Mouse (Mus musculus): ENCODE data around the gene Mdh2. TPM values are rescaled to one million over a fixed set of nuclear protein-coding genes. Genes with fewer than 3 reads are reported as not detected.

Mdh2 gene
- polyA plus RNA-seq, 1 experiment, result 676 TPM

DNA sequence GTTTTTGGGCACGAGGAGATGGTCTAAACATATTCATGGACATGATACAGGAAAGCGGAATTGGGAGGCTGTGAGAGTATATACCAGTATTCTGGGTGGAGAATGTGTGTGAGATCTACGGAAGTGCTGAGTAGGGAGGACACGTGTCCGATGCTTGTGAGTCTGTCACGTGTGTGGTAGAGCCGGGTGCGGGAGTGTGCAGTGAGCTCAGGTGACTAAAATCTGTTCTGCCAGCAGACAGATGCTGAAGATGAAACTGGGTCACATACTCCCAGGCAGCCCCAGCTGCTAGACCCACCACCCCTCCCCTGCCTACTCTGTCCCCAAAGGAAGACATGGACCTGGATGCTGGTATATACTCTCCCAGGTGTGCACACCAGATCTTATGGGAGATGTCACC, 24.4 kb downstream of the Mdh2 start:
- DNase-seq, result no peak
- Histone ChIP-seq H3K4me1 (ENCODE audit: control insufficient read depth, insufficient read depth, low read length) (peaks cover 36% of the 10 kb centered on the region), H3K27me3 (ENCODE audit: control insufficient read depth, insufficient read depth, low read length) (no peaks in the 10 kb centered on the region), H3K27ac (ENCODE audit: insufficient read depth, low read length) (no peak overlapping the region), H3K4me3 (replicated peaks; ENCODE audit: insufficient read depth, low read depth, low read length) (no peak overlapping the region)
- TF ChIP-seq POLR2A (IDR thresholded peaks at IDR 0.05; ENCODE audit: borderline replicate concordance, insufficient read depth, low read length) (no peak), CTCF (IDR thresholded peaks at IDR 0.05; ENCODE audit: borderline replicate concordance, insufficient read depth, low read depth, low read length) (no peak)
- WGBS, result 93% methylated on average over 8 of the region's 8 CpGs

DNA sequence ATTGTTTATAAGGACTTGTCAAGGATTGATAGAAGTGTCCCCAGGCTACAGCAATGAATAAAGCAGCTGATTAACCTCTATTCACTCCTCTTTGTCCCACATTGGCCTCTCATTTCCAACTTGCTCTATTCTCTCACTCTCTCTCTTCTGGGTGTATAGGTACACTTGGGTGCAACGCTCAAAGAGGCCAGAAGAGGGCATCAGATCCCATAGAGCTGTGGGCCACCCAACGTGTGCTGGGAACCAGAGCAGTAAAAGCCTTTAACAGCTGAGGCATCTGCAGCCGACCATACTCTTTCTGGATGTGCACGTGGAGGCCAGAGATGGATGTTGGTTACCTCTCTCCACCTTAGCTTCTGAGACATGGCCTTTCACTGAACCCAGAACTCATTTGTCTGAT, 24.9 kb downstream of the Mdh2 start:
- H3K27ac ChIP-seq (ENCODE audit: insufficient read depth, low read length), result no peak overlapping the region
- peaks cover 36% of the 10 kb centered on the region for H3K4me1 ChIP-seq (ENCODE audit: control insufficient read depth, insufficient read depth, low read length)
- TF ChIP-seq CTCF (IDR thresholded peaks at IDR 0.05; ENCODE audit: borderline replicate concordance, insufficient read depth, low read depth, low read length), result peak; percentile 23; the same call in 1 of the 2 replicates
- TF ChIP-seq POLR2A (IDR thresholded peaks at IDR 0.05; ENCODE audit: borderline replicate concordance, insufficient read depth, low read length), result no peak
- no peaks in the 10 kb centered on the region for H3K27me3 ChIP-seq (ENCODE audit: control insufficient read depth, insufficient read depth, low read length)
- no peak for DNase-seq
- no peak overlapping the region for H3K4me3 ChIP-seq (replicated peaks; ENCODE audit: insufficient read depth, low read depth, low read length)
- WGBS, result 72% methylated on average over 4 of the region's 4 CpGs

DNA sequence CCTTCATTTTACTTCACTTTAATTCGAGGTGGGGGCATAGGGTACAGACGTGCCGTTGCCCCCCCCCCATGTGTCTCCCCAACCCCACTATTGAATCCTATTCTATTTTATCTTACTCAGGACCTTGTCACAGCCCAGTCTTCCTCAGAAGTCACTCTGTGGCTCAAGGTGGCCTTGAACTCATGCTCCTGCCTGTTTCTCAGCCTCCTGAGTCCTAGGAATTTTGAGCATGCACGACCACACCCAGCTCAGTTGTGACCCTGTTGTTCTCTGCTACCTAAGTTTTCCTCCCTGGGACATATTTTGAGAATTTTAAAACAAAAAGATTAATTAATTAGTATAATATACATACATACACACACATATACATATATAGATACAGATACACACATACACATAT, 25.4 kb downstream of the Mdh2 start:
- Histone ChIP-seq H3K4me3 (replicated peaks; ENCODE audit: insufficient read depth, low read depth, low read length) (no peak overlapping the region), H3K27ac (ENCODE audit: insufficient read depth, low read length) (no peak overlapping the region), H3K27me3 (ENCODE audit: control insufficient read depth, insufficient read depth, low read length) (no peaks in the 10 kb centered on the region), H3K4me1 (ENCODE audit: control insufficient read depth, insufficient read depth, low read length) (peaks cover 36% of the 10 kb centered on the region)
- TF ChIP-seq CTCF (IDR thresholded peaks at IDR 0.05; ENCODE audit: borderline replicate concordance, insufficient read depth, low read depth, low read length) (no peak), POLR2A (IDR thresholded peaks at IDR 0.05; ENCODE audit: borderline replicate concordance, insufficient read depth, low read length) (no peak)
- WGBS, result 81% methylated on average over 4 of the region's 4 CpGs
- DNase-seq, result no peak

DNA sequence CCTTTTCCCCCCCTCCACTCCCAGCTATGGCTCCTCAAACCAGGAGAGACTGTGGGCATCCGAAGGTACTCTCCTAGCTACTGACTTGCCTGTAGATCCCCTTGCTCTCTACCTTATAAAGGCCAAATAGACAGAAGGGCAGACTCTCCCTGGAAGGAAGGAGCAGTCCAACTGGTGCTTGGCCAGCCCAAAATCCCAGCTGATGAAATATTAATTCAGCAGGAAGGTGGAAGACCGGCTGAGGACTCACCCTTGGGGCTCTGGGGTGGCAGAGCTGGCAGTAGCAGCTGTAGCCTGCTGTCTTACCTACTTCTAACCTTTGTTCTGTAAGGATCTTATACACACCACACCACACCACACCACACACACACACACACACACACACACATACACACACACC, 26.5 kb downstream of the Mdh2 start:
- Histone ChIP-seq H3K4me3 (replicated peaks; ENCODE audit: insufficient read depth, low read depth, low read length) (no peak overlapping the region), H3K27me3 (ENCODE audit: control insufficient read depth, insufficient read depth, low read length) (no peaks in the 10 kb centered on the region), H3K27ac (ENCODE audit: insufficient read depth, low read length) (peak overlapping the region; percentile 46; the same call in 1 of the 2 replicates), H3K4me1 (ENCODE audit: control insufficient read depth, insufficient read depth, low read length) (peaks cover 44% of the 10 kb centered on the region)
- 8% methylated on average over 2 of the region's 2 CpGs for WGBS
- TF ChIP-seq CTCF (IDR thresholded peaks at IDR 0.05; ENCODE audit: borderline replicate concordance, insufficient read depth, low read depth, low read length) (no peak), POLR2A (IDR thresholded peaks at IDR 0.05; ENCODE audit: borderline replicate concordance, insufficient read depth, low read length) (no peak)
- peak in 1 of 2 experiments; percentile 31 for DNase-seq

DNA sequence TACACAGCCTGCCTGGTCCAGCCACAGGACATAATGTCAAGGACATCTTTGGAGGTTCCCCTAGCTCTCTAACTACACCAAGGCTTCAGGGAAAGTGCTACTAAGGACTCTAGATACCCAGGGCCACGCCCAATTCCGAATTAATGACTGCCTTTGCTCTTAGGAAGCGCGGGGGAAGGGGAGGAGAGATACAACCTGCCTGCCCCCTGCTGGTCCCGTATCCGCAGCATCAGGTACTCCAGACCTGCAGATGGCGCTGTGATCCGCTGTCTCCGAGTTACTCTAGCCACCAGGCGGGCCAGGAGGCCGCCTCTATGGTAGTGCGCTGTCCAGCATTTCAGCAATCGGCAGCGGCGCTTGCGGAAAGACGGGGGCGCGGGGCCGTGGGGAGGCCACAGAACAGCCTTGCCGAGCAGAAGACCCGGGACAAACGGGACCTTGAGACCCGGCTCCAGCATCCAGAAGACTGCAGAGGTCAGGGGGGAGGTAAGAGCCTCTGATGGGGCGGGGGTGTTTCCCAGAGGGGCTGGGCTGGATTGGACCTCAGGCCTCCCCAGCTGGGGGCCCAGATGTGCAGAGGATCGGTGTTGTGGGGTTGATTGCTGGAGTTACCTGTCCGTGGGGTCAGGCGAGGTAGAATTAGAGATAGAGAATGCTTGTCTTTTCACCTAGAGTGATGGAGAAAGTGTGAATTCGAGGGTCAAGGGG, 28.4 kb downstream of the Mdh2 start, which contains the start of gene Srrm3:
TSS of gene Srrm3 (plus strand) at position 336 of the 708 bp plus-strand sequence.
- peak; percentile 95 for TF ChIP-seq CTCF (IDR thresholded peaks at IDR 0.05; ENCODE audit: borderline replicate concordance, insufficient read depth, low read depth, low read length)
- peak; percentile 55; the same call in 1 of the 2 replicates for TF ChIP-seq POLR2A (IDR thresholded peaks at IDR 0.05; ENCODE audit: borderline replicate concordance, insufficient read depth, low read length)
- DNase-seq, result peak; percentile 91 to 97
- Histone ChIP-seq H3K27ac (ENCODE audit: insufficient read depth, low read length) (peak within 1 kb of the TSS; percentile 81), H3K27me3 (ENCODE audit: control insufficient read depth, insufficient read depth, low read length) (no peaks in the 10 kb centered on the region), H3K4me1 (ENCODE audit: control insufficient read depth, insufficient read depth, low read length) (peaks cover 35% of the 10 kb centered on the region), H3K4me3 (replicated peaks; ENCODE audit: insufficient read depth, low read depth, low read length) (peak within 1 kb of the TSS; percentile 91)
- WGBS, result 2% methylated on average over 29 of the region's 29 CpGs

DNA sequence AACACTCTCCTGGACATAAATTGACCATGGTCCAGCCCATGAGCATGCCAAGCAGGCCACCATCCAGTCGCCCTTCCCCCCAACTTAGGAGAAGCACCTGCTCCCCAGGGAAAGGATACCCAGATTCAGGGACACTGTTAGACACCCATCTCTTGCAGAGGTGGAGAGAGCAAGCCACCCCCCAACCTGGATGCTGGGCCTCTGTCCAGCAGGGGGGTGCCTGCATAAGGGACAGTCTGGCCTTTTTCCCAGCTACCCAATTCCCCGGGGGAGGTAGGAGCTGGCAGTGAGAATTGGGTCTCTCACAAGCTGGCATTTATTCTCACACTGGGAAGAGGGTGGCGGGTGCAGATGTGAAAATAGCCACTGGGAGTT, 29.0 kb downstream of the Mdh2 start:
- 2% methylated on average over 3 of the region's 3 CpGs for WGBS
- Histone ChIP-seq H3K27me3 (ENCODE audit: control insufficient read depth, insufficient read depth, low read length) (no peaks in the 10 kb centered on the region), H3K4me1 (ENCODE audit: control insufficient read depth, insufficient read depth, low read length) (peaks cover 34% of the 10 kb centered on the region), H3K27ac (ENCODE audit: insufficient read depth, low read length) (peak overlapping the region; percentile 81), H3K4me3 (replicated peaks; ENCODE audit: insufficient read depth, low read depth, low read length) (peak overlapping the region; percentile 91)
- TF ChIP-seq POLR2A (IDR thresholded peaks at IDR 0.05; ENCODE audit: borderline replicate concordance, insufficient read depth, low read length) (no peak), CTCF (IDR thresholded peaks at IDR 0.05; ENCODE audit: borderline replicate concordance, insufficient read depth, low read depth, low read length) (no peak)
- peak; percentile 57 to 66 for DNase-seq

DNA sequence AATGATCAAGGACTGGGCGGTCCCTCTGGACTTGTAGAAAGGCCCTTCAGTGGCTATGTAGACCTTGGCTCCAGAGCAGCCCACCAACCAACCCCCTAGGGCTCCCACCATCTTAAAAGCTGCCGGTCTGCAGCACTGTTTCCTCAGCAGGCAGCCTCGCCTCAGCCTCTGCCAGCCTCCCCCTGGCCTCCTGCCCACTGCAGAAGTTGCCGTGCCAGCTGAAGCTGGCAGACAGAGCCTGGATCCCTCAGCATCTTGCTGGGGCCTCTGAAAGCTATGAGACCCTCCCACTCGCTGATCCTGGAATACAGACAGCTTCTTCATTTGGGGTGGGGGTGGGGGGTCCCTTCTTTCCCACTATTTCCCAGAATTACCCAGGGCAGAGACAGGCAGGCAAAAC, 34.7 kb downstream of the Mdh2 start:
- DNase-seq, result peak; percentile 89 to 90
- peak overlapping the region; percentile 13 for H3K4me3 ChIP-seq (replicated peaks; ENCODE audit: insufficient read depth, low read depth, low read length)
- H3K27me3 ChIP-seq (ENCODE audit: control insufficient read depth, insufficient read depth, low read length), result no peaks in the 10 kb centered on the region
- TF ChIP-seq CTCF (IDR thresholded peaks at IDR 0.05; ENCODE audit: borderline replicate concordance, insufficient read depth, low read depth, low read length) (no peak), POLR2A (IDR thresholded peaks at IDR 0.05; ENCODE audit: borderline replicate concordance, insufficient read depth, low read length) (no peak)
- H3K4me1 ChIP-seq (ENCODE audit: control insufficient read depth, insufficient read depth, low read length), result peaks cover 59% of the 10 kb centered on the region
- peak overlapping the region; percentile 78 for H3K27ac ChIP-seq (ENCODE audit: insufficient read depth, low read length)
- WGBS, result 3% methylated on average over 5 of the region's 5 CpGs

DNA sequence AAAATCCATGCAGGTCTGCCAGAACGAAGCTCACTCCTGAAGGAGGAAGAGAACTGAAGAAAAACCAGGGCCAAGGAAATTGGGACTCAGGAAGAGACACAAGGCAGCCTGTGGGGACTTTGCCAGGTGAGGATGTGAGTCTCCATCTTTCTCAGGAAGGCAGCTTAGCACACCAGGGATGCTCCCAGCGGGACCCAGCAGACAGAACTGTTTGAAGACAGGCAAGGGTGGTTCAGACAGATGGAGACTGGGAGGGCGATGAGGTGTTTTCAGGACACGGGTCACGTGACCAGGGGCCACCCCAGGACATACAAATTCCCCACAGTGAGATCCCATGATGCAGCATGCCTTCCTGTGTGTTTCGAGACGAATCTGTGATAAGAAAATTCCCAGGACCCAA, 40.2 kb downstream of the Mdh2 start:
- 8% methylated on average over 7 of the region's 7 CpGs for whole genome bisulfite sequencing
- Histone ChIP-seq H3K27ac (ENCODE audit: insufficient read depth, low read length) (peak overlapping the region; percentile 86), H3K27me3 (ENCODE audit: control insufficient read depth, insufficient read depth, low read length) (no peaks in the 10 kb centered on the region), H3K4me3 (replicated peaks; ENCODE audit: insufficient read depth, low read depth, low read length) (no peak overlapping the region), H3K4me1 (ENCODE audit: control insufficient read depth, insufficient read depth, low read length) (peaks cover 59% of the 10 kb centered on the region)
- TF ChIP-seq CTCF (IDR thresholded peaks at IDR 0.05; ENCODE audit: borderline replicate concordance, insufficient read depth, low read depth, low read length), result no peak
- no peak for TF ChIP-seq POLR2A (IDR thresholded peaks at IDR 0.05; ENCODE audit: borderline replicate concordance, insufficient read depth, low read length)
- DNase-seq, result peak; percentile 88 to 91

Data from cerebellum, adult 2 months (tissue).